ENCODE assay signal across 27 mouse cellular contexts in genomic region chr15:83829226-83829625, GRCm38 (mm10). TPM values are rescaled to one million over a fixed set of nuclear protein-coding genes. Genes with fewer than 3 reads are reported as not detected.
DNase-seq lines count a peak whose midpoint lies in the region; ATAC-seq lines count a peak whose summit lies in the region.
"Had no signal": no experiment of that assay in that cellular context is flagged by ENCODE, and none has a peak within 500 bp of the region (broad histone marks: within the 10 kb centered on the region; RNA-seq: fewer than 3 reads in every experiment).

No protein-coding gene starts in this region.

- no peak overlapping the region for H3K4me2 ChIP-seq in hindbrain, embryonic 16.5 days (ENCODE audit: low read length)
- no peak overlapping the region for H3K4me2 ChIP-seq in hindbrain, embryonic 12.5 days (replicated peaks)
- H3K4me2 ChIP-seq in forebrain, embryonic 15.5 days (replicated peaks): no peak overlapping the region
- H3K4me2 ChIP-seq: embryonic facial prominence, embryonic 15.5 days; heart, embryonic 13.5 days; kidney, embryonic 15.5 days; limb, embryonic 15.5 days; liver, embryonic 15.5 days; lung, embryonic 15.5 days had no signal

- no peak overlapping the region for H3K4me3 ChIP-seq in hindbrain, embryonic 16.5 days (ENCODE audit: low read length)
- H3K4me3 ChIP-seq in hindbrain, embryonic 12.5 days: no peak overlapping the region
- no peak overlapping the region for H3K4me3 ChIP-seq in forebrain, embryonic 15.5 days
- H3K4me3 ChIP-seq: embryonic facial prominence, embryonic 15.5 days; heart, adult 2 months; heart, embryonic 13.5 days; kidney, embryonic 15.5 days; limb, embryonic 15.5 days; liver, embryonic 15.5 days; lung, embryonic 15.5 days; myocyte had no signal

- WGBS in hindbrain, embryonic 16.5 days: 72% methylated on average over 13 of the region's 13 CpGs
- 87% methylated on average over 13 of the region's 13 CpGs for WGBS in hindbrain, embryonic 12.5 days
- WGBS in forebrain, embryonic 15.5 days: 33% methylated on average over 13 of the region's 13 CpGs

- ATAC-seq in hindbrain, embryonic 16.5 days: peak; percentile 48; the same call in 1 of the 2 replicates
- no peak for ATAC-seq in hindbrain, embryonic 12.5 days (ENCODE audit: low FRiP score)
- ATAC-seq in forebrain, embryonic 15.5 days (replicated peaks): peak; percentile 73
- ATAC-seq: activated CD4-positive, CD25-positive, alpha-beta regulatory T cell, adult 4 months had no signal

- H3K9ac ChIP-seq in hindbrain, embryonic 16.5 days (ENCODE audit: low read depth, low read length): no peak overlapping the region
- no peak overlapping the region for H3K9ac ChIP-seq in hindbrain, embryonic 12.5 days
- no peak overlapping the region for H3K9ac ChIP-seq in forebrain, embryonic 15.5 days (replicated peaks)
- H3K9ac ChIP-seq: embryonic facial prominence, embryonic 15.5 days; heart, embryonic 13.5 days; kidney, embryonic 15.5 days; limb, embryonic 15.5 days; liver, embryonic 15.5 days; lung, embryonic 15.5 days had no signal

- H3K27ac ChIP-seq in hindbrain, embryonic 16.5 days (ENCODE audit: low read depth, low read length): 0 out of 2 replicates have a peak overlapping the region, but pooled peaks have one; percentile 17
- no peak overlapping the region for H3K27ac ChIP-seq in hindbrain, embryonic 12.5 days
- peak overlapping the region; percentile 84 for H3K27ac ChIP-seq in forebrain, embryonic 15.5 days (replicated peaks)
- H3K27ac ChIP-seq: embryonic facial prominence, embryonic 15.5 days; heart, adult 2 months; heart, embryonic 13.5 days; kidney, embryonic 15.5 days; limb, embryonic 15.5 days; liver, embryonic 15.5 days; lung, embryonic 15.5 days had no signal

- peak; percentile 34 for DNase-seq in right cerebral cortex, postnatal 14 days
- DNase-seq in right cerebral cortex, adult 18-20 months: no peak
- DNase-seq in liver: no peak
- no peak for DNase-seq in urinary bladder, postnatal 14 days (ENCODE audit: low spot score)
- DNase-seq: adrenal gland, postnatal 14 days; cerebellum, adult 11 months; cerebellum, adult 9-11 months; gastrocnemius, postnatal 25 days; heart, adult 2 months; heart, postnatal 14 days; kidney, adult 11 months; kidney, postnatal 36 days; left cerebral cortex, postnatal 4 days; midbrain, embryonic 14.5 days; thymus, postnatal 14 days had no signal

- H3K9me3 ChIP-seq in hindbrain, embryonic 16.5 days (ENCODE audit: control insufficient read depth, low read length): no peaks in the 10 kb centered on the region
- H3K9me3 ChIP-seq in hindbrain, embryonic 12.5 days (replicated peaks): no peaks in the 10 kb centered on the region
- no peaks in the 10 kb centered on the region for H3K9me3 ChIP-seq in forebrain, embryonic 15.5 days
- H3K9me3 ChIP-seq: embryonic facial prominence, embryonic 15.5 days; heart, embryonic 13.5 days; kidney, embryonic 15.5 days; limb, embryonic 15.5 days; liver, embryonic 15.5 days; lung, embryonic 15.5 days had no signal

- no peaks in the 10 kb centered on the region for H3K27me3 ChIP-seq in hindbrain, embryonic 16.5 days (replicated peaks; ENCODE audit: control insufficient read depth, insufficient read depth, low read length)
- H3K27me3 ChIP-seq in hindbrain, embryonic 12.5 days: no peaks in the 10 kb centered on the region
- no peaks in the 10 kb centered on the region for H3K27me3 ChIP-seq in forebrain, embryonic 15.5 days
- H3K27me3 ChIP-seq: embryonic facial prominence, embryonic 15.5 days; kidney, embryonic 15.5 days; limb, embryonic 15.5 days; liver, embryonic 15.5 days; lung, embryonic 15.5 days had no signal

- no peaks in the 10 kb centered on the region for H3K36me3 ChIP-seq in hindbrain, embryonic 16.5 days (ENCODE audit: control insufficient read depth, insufficient read depth, low read length)
- H3K36me3 ChIP-seq in hindbrain, embryonic 12.5 days: no peaks in the 10 kb centered on the region
- H3K36me3 ChIP-seq in forebrain, embryonic 15.5 days: 0 out of 2 replicates have a peak, but pooled peaks cover 4% of the 10 kb centered on the region
- H3K36me3 ChIP-seq: embryonic facial prominence, embryonic 15.5 days; heart, embryonic 13.5 days; kidney, embryonic 15.5 days; limb, embryonic 15.5 days; liver, embryonic 15.5 days; lung, embryonic 15.5 days had no signal

- H3K4me1 ChIP-seq in hindbrain, embryonic 16.5 days (ENCODE audit: control insufficient read depth, insufficient read depth, low read depth, low read length): no peaks in the 10 kb centered on the region
- H3K4me1 ChIP-seq in hindbrain, embryonic 12.5 days: no peaks in the 10 kb centered on the region
- H3K4me1 ChIP-seq in forebrain, embryonic 15.5 days: peaks cover 33% of the 10 kb centered on the region
- H3K4me1 ChIP-seq: embryonic facial prominence, embryonic 15.5 days; heart, embryonic 13.5 days; kidney, embryonic 15.5 days; limb, embryonic 15.5 days; liver, embryonic 15.5 days; lung, embryonic 15.5 days had no signal

RNA-seq across cellular contexts. Expression of gene Mpped1, which starts 50.0 kb away (rescaled TPM):
- polyA plus RNA-seq in hindbrain, embryonic 16.5 days (2015; fragmentation: Nextera tagmentation; extraction: Ambion mirVana): 18.9 and 30.0 TPM in 2 replicates
- polyA plus RNA-seq in hindbrain, embryonic 12.5 days (2016; fragmentation: Nextera tagmentation; extraction: Ambion mirVana): 3.1 and 4.9 TPM in 2 replicates
- polyA plus RNA-seq in forebrain, embryonic 15.5 days (2015; fragmentation: Nextera tagmentation; extraction: Ambion mirVana): 323 and 347 TPM in 2 replicates
- polyA plus RNA-seq: activated CD4-positive, CD25-positive, alpha-beta regulatory T cell, adult 4 months; C2C12; heart, adult 2 months; myocyte had no signal

Comparison
In these comparisons a context has a peak if more than half of its experiments do, and no peak if none do; other contexts are left out.
1. RNA of gene Mpped1, which starts 50.0 kb away (polyA plus RNA-seq): 323 to 347 TPM in forebrain, embryonic 15.5 days; 18.9 to 30.0 TPM in hindbrain, embryonic 16.5 days and 3.1 to 4.9 TPM in hindbrain, embryonic 12.5 days; every median in the first group is over 10 times any median in the second.